Mouse (Mus musculus) cerebellum, adult 11-12 months (tissue): ENCODE measurements around the gene Sebox.

ENCODE experiments used
- DNase-seq: peaks from one replicate; pipeline ENCODE4 v3.0.0; 2022

Gene Sebox

DNA sequence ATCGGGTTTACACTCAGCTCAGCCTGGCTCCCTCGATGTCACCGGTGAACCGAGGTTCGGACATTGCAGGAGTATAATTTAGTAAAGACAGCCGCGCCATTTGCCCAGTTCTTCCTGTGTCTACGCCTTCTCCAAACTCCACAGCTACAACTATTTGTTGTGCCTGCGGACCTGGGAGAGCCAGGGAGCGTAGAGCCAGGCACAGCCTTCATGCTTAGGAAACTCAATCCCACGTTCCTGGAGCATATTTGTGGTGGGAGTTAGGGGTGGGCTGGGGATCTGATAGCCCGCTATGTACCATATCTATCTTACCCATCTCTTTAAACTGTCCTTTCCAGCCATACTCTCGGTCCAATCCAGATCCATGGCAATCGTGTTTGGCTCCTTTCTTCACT is 33.4 kb downstream of the Sebox start:
- DNase-seq: no peak

DNA sequence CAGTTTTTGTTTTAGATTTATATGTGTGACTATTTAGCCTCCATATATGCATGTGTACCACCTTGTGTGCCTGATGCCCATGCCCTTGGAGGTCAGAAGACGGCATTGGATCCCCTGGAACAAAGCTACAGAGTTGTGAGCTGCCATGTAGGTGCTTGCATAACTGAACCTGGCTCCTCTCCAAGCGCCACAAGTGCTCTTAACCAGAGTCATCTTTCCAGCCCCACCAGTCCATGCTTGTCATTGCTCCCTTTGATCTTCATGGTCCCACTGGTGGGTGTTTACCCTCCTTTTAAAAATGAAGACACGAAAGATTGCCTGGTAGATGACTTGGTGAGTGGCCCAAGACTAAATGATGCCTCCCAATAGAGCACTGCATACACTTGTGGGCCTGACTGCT is 37.1 kb downstream of the Sebox start:
- DNase-seq: no peak

DNA sequence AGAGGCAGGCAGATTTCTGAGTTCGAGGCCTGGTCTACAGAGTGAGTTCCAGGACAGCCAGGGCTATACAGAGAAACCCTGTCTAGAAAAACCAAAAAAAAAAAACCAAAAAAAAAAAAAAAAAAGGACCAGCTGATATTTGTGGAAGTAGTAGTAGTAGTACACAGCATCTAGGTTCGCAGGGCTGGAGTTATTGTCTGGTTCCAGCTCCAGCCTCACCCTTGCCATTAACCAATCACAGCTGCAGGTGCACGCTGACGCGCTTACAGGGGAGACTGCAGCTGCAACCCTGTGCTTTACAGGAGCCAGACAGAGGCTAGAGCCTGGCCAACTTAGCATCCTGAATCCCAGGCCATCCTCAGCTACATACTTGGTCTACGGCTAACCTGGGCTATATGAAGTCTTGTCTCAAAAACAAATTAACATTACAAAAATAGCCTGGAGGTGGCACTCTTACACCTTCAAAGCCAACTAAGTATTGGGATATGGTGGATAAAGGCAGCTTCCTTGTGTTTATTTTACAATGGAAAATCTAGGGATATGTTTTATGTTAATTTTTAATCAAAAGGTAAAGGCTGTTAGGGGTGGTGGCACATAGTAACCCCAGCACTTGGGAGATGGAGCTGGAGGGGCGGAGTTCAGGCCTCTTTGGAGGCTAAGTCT is 41.3 kb downstream of the Sebox start:
- no peak for DNase-seq

DNA sequence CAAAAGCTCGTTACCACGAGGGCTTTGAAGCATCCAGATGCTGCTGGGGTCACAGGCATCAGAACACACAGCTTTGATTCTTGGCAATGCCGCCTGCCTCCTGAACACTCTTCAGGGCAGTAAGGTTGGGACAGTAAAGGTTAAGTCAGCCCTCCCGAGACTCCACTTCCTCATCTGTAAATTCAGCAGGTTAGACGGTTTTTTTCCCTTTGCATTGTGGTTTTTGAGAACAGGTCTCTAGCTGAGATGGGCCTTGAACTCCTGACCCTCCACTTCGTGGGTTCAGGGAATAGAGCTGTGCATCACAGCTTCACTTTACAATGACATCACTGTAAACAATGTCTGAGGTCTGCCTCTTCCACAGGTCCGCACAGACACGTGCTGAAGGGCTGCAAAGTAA is 41.9 kb downstream of the Sebox start:
- no peak for DNase-seq

DNA sequence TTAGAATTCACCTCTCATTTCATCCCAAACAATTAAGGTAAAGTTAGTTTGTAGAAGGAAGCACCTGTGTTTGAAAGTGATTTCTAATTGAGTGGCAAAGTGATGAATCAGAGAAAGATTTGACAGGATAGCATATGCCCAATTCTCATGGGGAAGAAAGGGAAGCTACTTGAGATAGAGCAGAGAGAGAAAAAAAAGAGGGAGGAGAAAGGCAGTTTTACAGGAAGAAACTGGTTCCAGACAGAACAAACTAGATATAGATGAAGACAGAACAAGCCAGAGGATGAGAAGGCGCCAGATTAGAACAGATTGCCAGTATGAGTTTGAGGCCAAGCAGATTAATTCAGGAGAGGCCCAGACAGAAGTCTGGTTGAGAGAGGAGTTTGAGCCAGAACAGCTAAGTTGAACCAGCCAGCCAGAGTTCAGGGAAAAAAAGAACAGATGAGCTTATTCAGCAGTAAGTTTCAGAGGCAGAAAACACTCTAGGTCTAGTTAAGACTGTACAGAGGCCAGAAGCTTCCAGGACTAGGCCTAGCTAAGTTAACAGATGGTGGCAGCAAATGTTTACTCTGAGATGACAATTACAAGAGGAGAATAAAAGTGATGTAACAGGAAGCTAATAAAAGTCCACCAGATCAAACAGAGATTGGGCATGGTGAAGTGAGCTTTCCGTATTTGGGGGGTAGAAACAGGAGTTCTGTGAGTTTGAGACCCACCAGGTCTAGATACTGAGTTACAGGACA is 44.6 kb downstream of the Sebox start:
- no peak for DNase-seq

DNA sequence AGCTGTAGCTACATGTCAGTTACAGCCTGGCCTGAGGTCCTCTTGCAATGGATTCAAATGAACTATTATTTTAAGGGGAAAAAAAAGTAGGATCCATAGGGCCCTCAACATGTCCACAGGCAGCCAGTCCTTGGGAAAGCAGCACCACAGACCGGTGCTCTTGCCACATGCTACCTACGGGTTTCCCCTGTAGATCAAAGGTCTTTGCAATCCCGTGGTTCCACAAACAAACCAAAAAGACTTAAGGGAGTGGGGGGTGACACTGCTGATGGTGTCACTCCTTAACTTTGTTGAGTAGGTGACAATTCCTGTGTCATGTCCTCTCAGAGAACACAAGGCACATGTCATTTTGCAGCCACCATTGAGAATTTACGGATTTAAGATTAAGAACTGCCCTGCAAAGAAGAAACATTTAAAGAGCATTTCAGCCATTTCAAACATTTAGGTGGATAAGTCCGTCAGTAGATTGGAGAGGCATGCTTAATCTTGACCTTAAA is 46.3 kb downstream of the Sebox start:
- DNase-seq: no peak

DNA sequence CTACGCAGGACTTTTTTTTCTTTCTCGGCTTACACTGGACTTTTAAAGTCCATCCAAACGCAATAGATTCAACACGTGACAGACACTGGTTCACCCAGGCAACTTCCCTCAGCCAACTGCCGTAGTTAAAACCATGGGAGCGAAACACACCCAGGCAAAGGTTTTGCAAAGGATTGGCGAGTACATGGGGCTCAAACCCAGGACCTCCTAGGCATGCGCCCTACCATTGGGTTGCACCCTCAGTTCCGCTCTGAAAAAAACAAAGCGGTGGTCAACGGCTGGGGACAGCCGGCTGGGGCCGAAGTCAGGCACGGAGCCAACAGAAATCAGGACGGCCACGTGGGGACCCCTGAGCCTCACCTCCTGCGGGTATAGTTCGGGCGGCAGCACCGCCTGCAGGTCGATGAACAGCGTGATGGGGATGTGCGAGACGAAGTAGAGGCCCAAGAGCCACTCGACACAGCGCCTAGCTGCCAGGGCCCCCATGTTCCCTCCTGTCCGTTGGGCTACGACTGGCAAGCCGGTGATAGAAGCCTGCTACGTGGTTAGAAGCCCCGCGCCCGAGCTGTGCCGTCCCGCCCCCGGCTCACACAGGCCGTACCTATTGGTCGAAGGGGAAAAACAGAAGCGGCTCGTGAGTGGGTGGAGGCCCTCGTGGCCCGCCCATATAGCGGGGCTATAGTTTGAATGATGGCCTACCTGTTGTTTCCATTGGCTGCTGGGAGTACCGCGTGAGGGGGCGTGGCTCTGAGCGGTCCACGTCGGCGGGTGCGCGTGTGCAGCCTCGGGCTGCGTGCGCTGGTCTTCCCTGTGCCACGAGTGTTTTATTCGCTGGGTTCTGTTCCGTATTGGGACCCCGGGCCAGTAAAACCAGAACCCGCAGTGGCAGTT is 47.2 kb downstream of the Sebox start, which contains the start of gene Tmem97:
Gene Tmem97 (minus strand): TSS at position 610 of the 891 bp plus-strand sequence.
- peak; percentile 97 for DNase-seq

DNA sequence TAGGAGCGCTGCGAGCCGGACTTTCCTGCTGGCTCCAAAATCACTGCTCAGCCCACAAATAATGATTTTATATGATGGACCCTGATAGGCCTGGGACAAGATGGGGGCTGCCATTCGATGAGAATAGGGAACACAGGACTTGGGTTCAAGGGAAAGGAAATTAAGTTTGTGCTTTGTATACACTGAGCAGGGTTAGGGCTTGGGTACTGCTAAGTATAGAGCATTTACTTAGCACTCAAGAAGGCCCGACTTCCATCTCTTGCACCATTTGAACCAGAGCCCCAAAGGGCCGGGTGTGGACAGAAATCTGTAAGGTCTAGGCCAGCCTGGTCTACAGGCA is 47.8 kb downstream of the Sebox start:
- DNase-seq: no peak
